Mouse (Mus musculus) spleen, postnatal 14 days (tissue): ENCODE results near the gene Serinc2.
"Not testable (repeated sequence)": the region's sequence is repeated elsewhere in the genome, so short reads cannot be mapped to it uniquely, and the experiment has no call there.

Source experiments
- DNase-seq, 2 experiments: peaks; one replicate each; pipeline ENCODE4 v3.0.0; 2021 to 2022; ENCODE audit warnings: low spot score in 2 of 2

Gene Serinc2

DNA sequence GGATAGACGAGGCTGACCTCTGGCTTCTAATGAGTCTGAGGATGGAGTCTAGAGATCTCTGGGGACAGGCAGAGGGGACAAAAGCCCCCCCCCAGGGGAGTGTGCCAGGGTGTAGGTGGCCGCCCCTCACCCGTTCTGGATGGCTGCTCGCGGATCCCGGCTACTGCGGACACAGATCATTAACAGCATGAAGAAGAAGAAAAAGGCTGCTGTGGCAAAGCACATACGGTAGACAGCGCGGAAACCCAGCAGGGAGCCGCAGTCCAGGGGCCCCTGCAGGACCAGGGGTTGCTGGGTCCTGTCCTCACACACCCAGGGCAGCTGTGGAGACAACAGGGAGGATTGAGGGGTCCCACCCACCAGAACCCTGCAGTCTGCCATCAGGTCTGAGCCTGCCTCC is 14.9 kb downstream of the Serinc2 start:
- DNase-seq: no peak

GRCm38 (mm10) chr4:130260406-130260805 is 18.6 kb downstream of the Serinc2 start:
- DNase-seq: no peak

- DNase-seq: peak; percentile 84 to 85
Observed at GRCm38 (mm10) chr4:130252441-130253157, 26.4 kb downstream of the Serinc2 start.

DNA sequence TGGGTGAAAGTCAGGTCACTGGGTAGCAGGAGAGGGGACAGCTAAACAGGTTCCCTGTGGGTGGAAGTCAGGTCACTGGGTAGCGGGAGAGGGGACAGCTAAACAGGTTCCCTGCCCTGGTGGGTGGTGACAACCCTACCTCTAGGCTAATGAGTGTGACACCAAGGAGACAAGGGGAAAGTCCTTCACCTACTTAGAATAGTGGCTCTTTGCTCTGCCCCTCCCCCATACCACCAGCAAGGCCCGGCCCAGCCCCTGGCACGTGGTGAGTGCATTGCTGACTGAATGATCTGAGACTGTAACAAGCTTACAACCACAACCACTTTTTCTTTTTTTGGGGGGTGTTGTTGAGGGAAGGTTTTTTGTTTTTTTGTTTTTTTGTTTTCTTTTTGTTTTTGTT is 27.2 kb downstream of the Serinc2 start:
- no peak for DNase-seq

GRCm38 (mm10) chr4:130251172-130251705 is 27.8 kb downstream of the Serinc2 start:
- DNase-seq: no peak

- DNase-seq: no peak
Observed at GRCm38 (mm10) chr4:130248636-130249035, 30.4 kb downstream of the Serinc2 start.

DNA sequence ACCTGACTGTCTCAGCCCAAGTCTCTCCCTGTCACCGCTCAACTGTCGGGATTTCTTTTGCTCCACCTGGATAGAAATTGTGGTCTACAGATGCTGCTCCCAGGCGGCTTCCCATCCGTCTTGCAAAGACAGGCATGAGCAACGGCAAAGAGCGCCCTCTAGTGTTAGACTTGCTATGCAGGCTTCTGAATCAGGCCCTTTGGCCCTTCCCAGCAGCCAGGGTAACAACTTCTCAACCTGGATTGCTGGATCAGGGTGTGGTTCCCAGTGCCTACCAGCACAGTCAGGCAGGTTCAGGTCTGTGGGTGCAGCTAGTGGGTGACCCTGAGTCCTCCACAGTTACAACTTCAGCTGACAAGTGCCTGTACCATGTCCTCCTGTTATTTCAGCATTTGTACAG is 32.9 kb downstream of the Serinc2 start:
- DNase-seq: peak; percentile 47 to 73

DNA sequence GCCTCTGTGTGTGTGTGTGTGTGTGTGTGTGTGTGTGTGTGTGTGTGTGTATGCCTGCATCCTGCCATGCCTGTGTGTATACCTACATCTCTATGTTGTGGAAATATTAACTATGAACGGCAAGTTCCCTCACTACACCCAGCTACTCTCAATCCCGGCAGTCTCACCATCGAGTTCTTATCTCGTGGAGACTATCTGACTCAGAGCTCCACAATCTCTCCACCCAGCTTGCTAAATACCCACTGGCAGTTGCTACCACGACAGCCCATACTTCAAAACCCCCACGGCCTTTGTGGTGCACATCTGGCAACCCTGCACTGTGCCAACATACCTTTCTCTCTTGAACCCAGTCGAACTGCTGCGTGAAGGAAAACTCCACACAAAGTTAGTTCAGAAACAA is 34.3 kb downstream of the Serinc2 start:
- no peak for DNase-seq

- DNase-seq: not testable (repeated sequence)
Observed at GRCm38 (mm10) chr4:130243621-130244020, 35.4 kb downstream of the Serinc2 start.

- no peak for DNase-seq
Observed at GRCm38 (mm10) chr4:130242956-130243355, 36.0 kb downstream of the Serinc2 start.

- DNase-seq: no peak
Observed at GRCm38 (mm10) chr4:130240695-130241094, 38.3 kb downstream of the Serinc2 start.

- no peak for DNase-seq
Observed at GRCm38 (mm10) chr4:130237607-130238006, 41.4 kb downstream of the Serinc2 start.

GRCm38 (mm10) chr4:130236361-130236760 is 42.6 kb downstream of the Serinc2 start:
- no peak for DNase-seq

DNA sequence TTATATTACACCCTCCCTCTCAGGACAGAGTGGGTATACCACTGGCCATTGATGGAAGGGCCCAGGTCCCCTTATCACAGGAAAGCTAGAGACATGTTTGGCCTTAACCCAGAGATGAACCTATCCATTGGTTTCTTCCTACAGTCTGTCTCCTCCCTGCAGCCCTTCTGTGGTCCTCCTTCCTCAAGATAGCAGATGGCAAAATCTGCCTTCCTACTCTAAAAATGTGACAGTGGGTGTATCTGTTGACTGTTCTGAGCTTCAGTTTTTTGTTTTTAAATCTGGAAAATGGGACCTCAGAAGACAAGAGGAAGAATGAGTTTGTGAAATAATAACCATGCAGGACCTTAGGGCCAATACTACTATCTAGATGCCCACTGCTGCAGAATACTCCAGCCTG is 54.9 kb downstream of the Serinc2 start:
- no peak for DNase-seq

DNA sequence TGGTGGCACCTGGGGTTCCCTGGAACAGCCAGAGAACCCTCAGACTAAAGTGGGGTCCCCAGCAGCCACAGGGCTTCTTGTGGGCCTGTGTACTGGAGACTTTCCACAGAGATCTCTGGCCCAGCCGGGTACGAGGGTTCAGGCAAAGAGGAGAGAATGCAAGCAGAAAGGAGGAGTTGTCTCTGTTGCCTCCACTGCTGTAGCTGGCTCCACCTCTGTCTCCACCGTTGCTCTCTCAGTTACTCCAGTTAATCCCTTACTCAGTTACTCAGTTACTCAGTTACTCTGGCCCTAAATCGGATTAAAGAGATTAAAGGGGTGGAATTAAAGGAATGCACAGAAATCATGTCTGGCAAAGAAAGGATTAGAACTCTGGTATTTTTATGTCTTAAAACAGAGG is 56.8 kb downstream of the Serinc2 start, which contains the start of gene Gm853:
Gene Gm853, minus strand, starts transcription at position 223 of the 400 bp plus-strand sequence.
- DNase-seq: no peak

GRCm38 (mm10) chr4:130220176-130220575 is 58.8 kb downstream of the Serinc2 start:
- no peak for DNase-seq

DNA sequence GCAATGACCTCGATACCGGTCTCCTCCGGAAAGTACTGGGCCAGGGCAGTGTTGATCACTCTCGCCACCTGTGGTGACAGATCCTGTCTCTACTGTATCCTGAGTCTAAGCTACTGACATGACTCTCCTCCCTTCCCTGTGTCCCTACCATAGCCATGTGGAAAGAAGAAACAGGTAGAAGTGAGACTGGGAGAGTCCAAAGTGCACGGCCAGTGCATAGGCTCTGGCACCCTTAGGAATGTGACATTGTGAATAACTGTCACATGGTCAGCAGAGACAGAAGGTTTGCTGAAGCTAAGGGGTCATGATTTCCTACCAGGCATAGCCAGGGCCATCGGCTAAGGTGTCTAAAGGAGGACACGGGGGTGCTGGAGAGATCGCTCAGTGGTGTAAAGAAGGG is 63.6 kb downstream of the Serinc2 start:
- DNase-seq: no peak

DNA sequence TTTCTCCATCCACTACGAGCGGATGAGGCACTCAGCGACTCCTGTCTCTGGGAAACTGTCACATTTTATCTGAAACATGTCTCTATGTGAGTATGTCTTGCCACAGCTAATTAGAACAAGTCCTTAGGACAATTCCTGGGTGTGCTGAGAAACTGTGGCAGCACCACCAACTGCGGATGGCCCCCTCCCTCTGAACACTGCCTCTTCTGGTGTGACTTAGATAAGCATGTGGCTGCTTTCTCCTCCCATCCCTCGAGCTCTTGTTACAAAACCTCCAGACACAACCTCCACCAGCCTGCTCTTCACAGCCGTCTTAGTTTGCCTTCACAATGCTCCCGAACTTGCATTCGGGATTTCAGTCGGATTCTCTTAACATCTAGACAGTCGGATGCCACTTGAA is 65.1 kb downstream of the Serinc2 start:
- DNase-seq: no peak

DNA sequence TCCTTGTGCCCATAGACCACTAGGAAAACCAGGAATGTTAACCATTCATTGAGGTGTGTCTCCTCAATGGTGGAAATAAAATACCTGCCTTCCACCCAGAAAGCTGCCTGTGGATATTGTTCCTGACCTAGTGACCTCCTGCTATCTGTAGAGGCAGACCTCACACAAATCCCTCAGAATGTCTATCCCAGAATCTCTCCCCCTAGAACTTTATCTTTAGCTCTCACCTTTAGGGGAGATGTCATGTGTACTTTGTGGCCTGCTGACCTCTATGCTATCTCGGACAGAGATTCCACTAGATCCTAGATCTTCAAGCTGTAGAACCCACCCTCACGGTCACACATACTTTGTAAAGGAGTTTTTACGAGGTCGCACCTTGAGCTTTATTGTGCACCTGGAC is 65.8 kb downstream of the Serinc2 start:
- DNase-seq: no peak

- DNase-seq: no peak
Observed at GRCm38 (mm10) chr4:130212421-130212820, 66.6 kb downstream of the Serinc2 start.

GRCm38 (mm10) chr4:130211870-130212269 is 67.1 kb downstream of the Serinc2 start:
- no peak for DNase-seq
